Mouse (Mus musculus) ES-Bruce4 (cell line): ENCODE measurements around the gene Hsd17b3.

ENCODE experiments used
- CTCF ChIP-seq: IDR thresholded peaks from one replicate; pipeline ENCODE4 v1.8.1; 2011; ENCODE audit warnings: low read depth, low read length
- EP300 ChIP-seq: IDR thresholded peaks from 2 replicates; pipeline ENCODE4 v1.6.1; 2011; ENCODE audit warnings: low read depth, low read length; ENCODE audit not compliant: insufficient read depth
- POLR2A ChIP-seq: IDR thresholded peaks from one replicate; pipeline ENCODE4 v1.8.1; 2011; ENCODE audit warnings: low read length; ENCODE audit not compliant: insufficient read depth

DNA sequence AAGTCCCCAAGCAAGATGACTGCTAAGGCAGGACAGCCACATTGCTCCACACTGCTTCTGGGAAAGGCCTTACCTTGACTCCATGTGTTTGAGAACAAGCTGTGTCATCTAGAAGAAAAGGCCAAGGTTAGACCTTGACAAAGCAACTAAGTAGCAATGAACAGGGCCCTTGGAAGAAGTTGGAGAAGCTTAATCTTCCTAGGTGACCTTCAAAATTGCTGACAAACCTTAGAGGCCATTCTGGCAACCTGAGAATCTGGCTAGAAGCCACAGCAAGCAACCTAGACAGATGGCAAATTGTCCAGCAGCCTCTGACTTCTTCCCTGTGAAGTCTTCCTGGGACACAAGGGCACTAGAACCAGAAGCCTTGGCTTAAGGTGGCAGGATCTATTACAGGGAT, 24.8 kb downstream of the Hsd17b3 start:
- TF ChIP-seq POLR2A (no peak), CTCF (no peak), EP300 (no peak)
